Mouse (Mus musculus): ENCODE results near the gene Asap3. TPM values are rescaled to one million over a fixed set of nuclear protein-coding genes. Genes with fewer than 3 reads are reported as not detected.

The Asap3 gene
- total and polyA plus RNA-seq, 3 experiments = 0.05 to 0.30 (median 0.05) TPM

- no peaks in the 10 kb centered on the region for H3K4me1 ChIP-seq (ENCODE audit: insufficient read depth, low read depth, low read length)
- no peaks in the 10 kb centered on the region for H3K36me3 ChIP-seq (replicated peaks)
- TF ChIP-seq TAL1 (conservative IDR thresholded peaks at IDR 0.05; ENCODE audit: low read depth, low read length) = no peak
- no peak for TF ChIP-seq GATA2 (IDR thresholded peaks at IDR 0.05; ENCODE audit: borderline replicate concordance, low read depth, low read length)
- TF ChIP-seq GATA1 (IDR thresholded peaks at IDR 0.05; ENCODE audit: borderline replicate concordance, low read length) = no peak
- TF ChIP-seq POLR2AphosphoS5 (IDR thresholded peaks at IDR 0.05; ENCODE audit: insufficient replicate concordance, low read depth, low read length) = no peak
- TF ChIP-seq CTCF (IDR thresholded peaks at IDR 0.05; ENCODE audit: low read depth, low read length) = no peak
- ATAC-seq (ENCODE audit: extremely low read depth, insufficient number of reproducible peaks, low FRiP score, poor library complexity, severe bottlenecking) (no peak), DNase-seq (ENCODE audit: low spot score) (no peak)
- no peak overlapping the region for H3K4me3 ChIP-seq (ENCODE audit: low read depth, low read length)
- H3K27me3 ChIP-seq (ENCODE audit: insufficient read depth, low read length) = peaks cover 40% of the 10 kb centered on the region
- no peaks in the 10 kb centered on the region for H3K9me3 ChIP-seq (replicated peaks)
Observed at GRCm38 (mm10) chr4:136223549-136224239, 17.5 kb downstream of the Asap3 start.

GRCm38 (mm10) chr4:136224240-136224559 lies 18.0 kb downstream of the Asap3 start:
- TF ChIP-seq CTCF (IDR thresholded peaks at IDR 0.05; ENCODE audit: low read depth, low read length) (no peak), POLR2AphosphoS5 (IDR thresholded peaks at IDR 0.05; ENCODE audit: insufficient replicate concordance, low read depth, low read length) (no peak), GATA2 (IDR thresholded peaks at IDR 0.05; ENCODE audit: borderline replicate concordance, low read depth, low read length) (no peak), GATA1 (IDR thresholded peaks at IDR 0.05; ENCODE audit: borderline replicate concordance, low read length) (no peak), TAL1 (conservative IDR thresholded peaks at IDR 0.05; ENCODE audit: low read depth, low read length) (no peak)
- no peak overlapping the region for H3K4me3 ChIP-seq (ENCODE audit: low read depth, low read length)
- H3K36me3 ChIP-seq (replicated peaks) = no peaks in the 10 kb centered on the region
- H3K4me1 ChIP-seq (ENCODE audit: insufficient read depth, low read depth, low read length) = no peaks in the 10 kb centered on the region
- no peaks in the 10 kb centered on the region for H3K9me3 ChIP-seq (replicated peaks)
- no peak for DNase-seq (ENCODE audit: low spot score)
- ATAC-seq (ENCODE audit: extremely low read depth, insufficient number of reproducible peaks, low FRiP score, poor library complexity, severe bottlenecking) = no peak
- peaks cover 35% of the 10 kb centered on the region for H3K27me3 ChIP-seq (ENCODE audit: insufficient read depth, low read length)

- Histone ChIP-seq H3K27me3 (ENCODE audit: insufficient read depth, low read length) (peaks cover 30% of the 10 kb centered on the region), H3K4me1 (ENCODE audit: insufficient read depth, low read depth, low read length) (no peaks in the 10 kb centered on the region), H3K4me3 (ENCODE audit: low read depth, low read length) (no peak overlapping the region), H3K36me3 (replicated peaks) (no peaks in the 10 kb centered on the region), H3K9me3 (replicated peaks) (no peaks in the 10 kb centered on the region)
- DNase-seq (ENCODE audit: low spot score) (no peak), ATAC-seq (ENCODE audit: extremely low read depth, insufficient number of reproducible peaks, low FRiP score, poor library complexity, severe bottlenecking) (no peak)
- no peak for TF ChIP-seq GATA2 (IDR thresholded peaks at IDR 0.05; ENCODE audit: borderline replicate concordance, low read depth, low read length)
- TF ChIP-seq GATA1 (IDR thresholded peaks at IDR 0.05; ENCODE audit: borderline replicate concordance, low read length) = no peak
Observed at GRCm38 (mm10) chr4:136224677-136225460, 18.7 kb downstream of the Asap3 start.

GRCm38 (mm10) chr4:136227408-136227807 lies 21.2 kb downstream of the Asap3 start:
- no peaks in the 10 kb centered on the region for H3K36me3 ChIP-seq (replicated peaks)
- no peak for TF ChIP-seq CTCF (IDR thresholded peaks at IDR 0.05; ENCODE audit: low read depth, low read length)
- no peak for TF ChIP-seq TAL1 (conservative IDR thresholded peaks at IDR 0.05; ENCODE audit: low read depth, low read length)
- TF ChIP-seq POLR2AphosphoS5 (IDR thresholded peaks at IDR 0.05; ENCODE audit: insufficient replicate concordance, low read depth, low read length) = no peak
- TF ChIP-seq GATA1 (IDR thresholded peaks at IDR 0.05; ENCODE audit: borderline replicate concordance, low read length) = no peak
- TF ChIP-seq GATA2 (IDR thresholded peaks at IDR 0.05; ENCODE audit: borderline replicate concordance, low read depth, low read length) = no peak
- H3K4me3 ChIP-seq (ENCODE audit: low read depth, low read length) = no peak overlapping the region

GRCm38 (mm10) chr4:136228640-136229039 lies 22.5 kb downstream of the Asap3 start:
- TF ChIP-seq POLR2AphosphoS5 (IDR thresholded peaks at IDR 0.05; ENCODE audit: insufficient replicate concordance, low read depth, low read length) (no peak), GATA2 (IDR thresholded peaks at IDR 0.05; ENCODE audit: borderline replicate concordance, low read depth, low read length) (no peak), TAL1 (conservative IDR thresholded peaks at IDR 0.05; ENCODE audit: low read depth, low read length) (no peak), CTCF (IDR thresholded peaks at IDR 0.05; ENCODE audit: low read depth, low read length) (no peak), GATA1 (IDR thresholded peaks at IDR 0.05; ENCODE audit: borderline replicate concordance, low read length) (no peak)
- H3K27me3 ChIP-seq (ENCODE audit: insufficient read depth, low read length) = peaks cover 28% of the 10 kb centered on the region
- H3K36me3 ChIP-seq (replicated peaks) = no peaks in the 10 kb centered on the region
- no peaks in the 10 kb centered on the region for H3K4me1 ChIP-seq (ENCODE audit: insufficient read depth, low read depth, low read length)
- no peak for DNase-seq (ENCODE audit: low spot score)
- H3K4me3 ChIP-seq (ENCODE audit: low read depth, low read length) = no peak overlapping the region
- ATAC-seq (ENCODE audit: extremely low read depth, insufficient number of reproducible peaks, low FRiP score, poor library complexity, severe bottlenecking) = no peak
- H3K9me3 ChIP-seq (replicated peaks) = no peaks in the 10 kb centered on the region

More at GRCm38 (mm10) chr4:136227408-136227807, 21.2 kb downstream of the Asap3 start:
- H3K27me3 ChIP-seq (ENCODE audit: insufficient read depth, low read length) = peaks cover 19% of the 10 kb centered on the region
- ATAC-seq (ENCODE audit: extremely low read depth, insufficient number of reproducible peaks, low FRiP score, poor library complexity, severe bottlenecking) = no peak
- H3K9me3 ChIP-seq (replicated peaks) = no peaks in the 10 kb centered on the region
- DNase-seq (ENCODE audit: low spot score) = no peak
- H3K4me1 ChIP-seq (ENCODE audit: insufficient read depth, low read depth, low read length) = no peaks in the 10 kb centered on the region

- Histone ChIP-seq H3K27me3 (ENCODE audit: insufficient read depth, low read length) (peaks cover 58% of the 10 kb centered on the region), H3K9me3 (replicated peaks) (0 out of 2 replicates have a peak, but pooled peaks cover 4% of the 10 kb centered on the region), H3K4me1 (ENCODE audit: insufficient read depth, low read depth, low read length) (peaks cover 4% of the 10 kb centered on the region), H3K4me3 (ENCODE audit: low read depth, low read length) (no peak overlapping the region), H3K36me3 (replicated peaks) (no peaks in the 10 kb centered on the region)
- TF ChIP-seq POLR2AphosphoS5 (IDR thresholded peaks at IDR 0.05; ENCODE audit: insufficient replicate concordance, low read depth, low read length) (no peak), GATA1 (IDR thresholded peaks at IDR 0.05; ENCODE audit: borderline replicate concordance, low read length) (no peak)
- no peak for DNase-seq (ENCODE audit: low spot score)
- no peak for ATAC-seq (ENCODE audit: extremely low read depth, insufficient number of reproducible peaks, low FRiP score, poor library complexity, severe bottlenecking)
Observed at GRCm38 (mm10) chr4:136238669-136239068, 32.5 kb downstream of the Asap3 start.
